Mouse (Mus musculus) v-Abl transformed pro-B cells (cell line): Measurements from ENCODE around the gene Marc2.

Experiments used
- in situ Hi-C, 2 experiments: fragments of 400-800 bp; cut with MboI; formaldehyde crosslinking; loops; one replicate each; pipeline ENCODE4 v1.15.1; 2025; ENCODE audit not compliant: unreplicated experiment in 2 of 2

Marc2 gene

GRCm38 (mm10) chr1:184811716-184812250 is 34.5 kb downstream of the Marc2 start:
- in situ Hi-C loops: no loop called here

GRCm38 (mm10) chr1:184810780-184811575 is 35.3 kb downstream of the Marc2 start, which contains the start of gene Marc1:
Marc1 (minus strand) TSS chr1:184811313.
- in situ Hi-C loops: no loop called here

GRCm38 (mm10) chr1:184809578-184810001 is 36.7 kb downstream of the Marc2 start:
- in situ Hi-C loops: no loop called here

- in situ Hi-C loops: no loop called here
Observed at GRCm38 (mm10) chr1:184808418-184809012, 37.7 kb downstream of the Marc2 start.

- in situ Hi-C loops: no loop called here
Observed at GRCm38 (mm10) chr1:184807627-184808417, 38.4 kb downstream of the Marc2 start.

GRCm38 (mm10) chr1:184807123-184807522 is 39.1 kb downstream of the Marc2 start:
- in situ Hi-C loops: no loop called here

- in situ Hi-C loops: no loop called here
Observed at GRCm38 (mm10) chr1:184805749-184806148, 40.5 kb downstream of the Marc2 start.

GRCm38 (mm10) chr1:184793163-184793876 is 52.9 kb downstream of the Marc2 start:
- in situ Hi-C loops: loop anchor here (5.0 kb wide), 1 partner anchor 526 kb away; no protein-coding TSS in a partner anchor

GRCm38 (mm10) chr1:184791109-184791508 is 55.1 kb downstream of the Marc2 start:
- in situ Hi-C loops: loop anchor here (5.0 kb wide), 1 partner anchor 524 kb away; no protein-coding TSS in a partner anchor

- in situ Hi-C loops: no loop called here
Observed at GRCm38 (mm10) chr1:184786376-184787151, 59.7 kb downstream of the Marc2 start.

- in situ Hi-C loops: no loop called here
Observed at GRCm38 (mm10) chr1:184783641-184784040, 62.6 kb downstream of the Marc2 start.

GRCm38 (mm10) chr1:184782161-184782513 is 64.1 kb downstream of the Marc2 start:
- in situ Hi-C loops: no loop called here

- in situ Hi-C loops: no loop called here
Observed at GRCm38 (mm10) chr1:184781286-184782160, 64.7 kb downstream of the Marc2 start.

GRCm38 (mm10) chr1:184778157-184778556 is 68.1 kb downstream of the Marc2 start:
- in situ Hi-C loops: no loop called here

GRCm38 (mm10) chr1:184777061-184777795 is 69.0 kb downstream of the Marc2 start:
- in situ Hi-C loops: no loop called here

GRCm38 (mm10) chr1:184775289-184775688 is 71.0 kb downstream of the Marc2 start:
- in situ Hi-C loops: no loop called here

GRCm38 (mm10) chr1:184771891-184772249 is 74.4 kb downstream of the Marc2 start:
- in situ Hi-C loops: no loop called here
